Mouse (Mus musculus): ENCODE results near the gene B3galnt1. TPM values are rescaled to one million over a fixed set of nuclear protein-coding genes. Genes with fewer than 3 reads are reported as not detected.

Gene B3galnt1
- 10 to 100 TPM; 25.9 to 28.9 TPM for total RNA-seq (2021)
- long read RNA-seq, experiment 1, transcript B3galnt1-201 (3 exons, 2,028 nt): major isoform, 28 of 33 reads
- long read RNA-seq, experiment 1, partial matches to known transcripts: 0 of 33 reads
- long read RNA-seq, experiment 1, other reads (novel, unspliced or antisense): 5 of 33 reads
- long read RNA-seq, experiment 2, transcript B3galnt1-201 (3 exons, 2,028 nt): major isoform, 50 of 57 reads
- long read RNA-seq, experiment 2, partial matches to known transcripts: 2 of 57 reads
- long read RNA-seq, experiment 2, other reads (novel, unspliced or antisense): 5 of 57 reads

GRCm38 (mm10) chr3:69598261-69599165 is at the start of gene B3galnt1:
TSS of gene B3galnt1 (minus strand) at chr3:69598960.
- peak; percentile 33 to 40 for DNase-seq (ENCODE audit: low spot score in 2 of 2)

GRCm38 (mm10) chr3:69634521-69634920 is 35.8 kb upstream of the B3galnt1 start:
- no peak for DNase-seq (ENCODE audit: low spot score in 2 of 2)

GRCm38 (mm10) chr3:69633706-69634420 is 35.1 kb upstream of the B3galnt1 start:
- no peak for DNase-seq (ENCODE audit: low spot score in 2 of 2)

- DNase-seq (ENCODE audit: low spot score in 2 of 2): no peak
Measured at GRCm38 (mm10) chr3:69626963-69627590, 28.3 kb upstream of the B3galnt1 start.

GRCm38 (mm10) chr3:69626213-69626962 is 27.6 kb upstream of the B3galnt1 start:
- DNase-seq (ENCODE audit: low spot score in 2 of 2): no peak

- DNase-seq (ENCODE audit: low spot score in 2 of 2): no peak
Measured at GRCm38 (mm10) chr3:69624182-69624581, 25.4 kb upstream of the B3galnt1 start.

GRCm38 (mm10) chr3:69607909-69608308 is 9.1 kb upstream of the B3galnt1 start:
- DNase-seq (ENCODE audit: low spot score in 2 of 2): no peak

- DNase-seq (ENCODE audit: low spot score in 2 of 2): no peak
Measured at GRCm38 (mm10) chr3:69607468-69607867, 8.7 kb upstream of the B3galnt1 start.

- no peak for DNase-seq (ENCODE audit: low spot score in 2 of 2)
Measured at GRCm38 (mm10) chr3:69606923-69607322, 8.2 kb upstream of the B3galnt1 start.

- no peak for DNase-seq (ENCODE audit: low spot score in 2 of 2)
Measured at GRCm38 (mm10) chr3:69599166-69599500, 373 bp upstream of the B3galnt1 start.

- DNase-seq (ENCODE audit: low spot score in 2 of 2): no peak
Measured at GRCm38 (mm10) chr3:69597816-69598215, 944 bp downstream of the B3galnt1 start.

- no peak for DNase-seq (ENCODE audit: low spot score in 2 of 2)
Measured at GRCm38 (mm10) chr3:69597211-69597610, 1.5 kb downstream of the B3galnt1 start.

GRCm38 (mm10) chr3:69596116-69596515 is 2.6 kb downstream of the B3galnt1 start:
- DNase-seq (ENCODE audit: low spot score in 2 of 2): no peak

GRCm38 (mm10) chr3:69594071-69594470 is 4.7 kb downstream of the B3galnt1 start:
- no peak for DNase-seq (ENCODE audit: low spot score in 2 of 2)

GRCm38 (mm10) chr3:69593426-69593825 is 5.3 kb downstream of the B3galnt1 start:
- no peak for DNase-seq (ENCODE audit: low spot score in 2 of 2)

- no peak for DNase-seq (ENCODE audit: low spot score in 2 of 2)
Measured at GRCm38 (mm10) chr3:69588101-69588760, 10.5 kb downstream of the B3galnt1 start.

GRCm38 (mm10) chr3:69583798-69584197 is 15.0 kb downstream of the B3galnt1 start:
- no peak for DNase-seq (ENCODE audit: low spot score in 2 of 2)

GRCm38 (mm10) chr3:69578791-69579190 is 20.0 kb downstream of the B3galnt1 start:
- no peak for DNase-seq (ENCODE audit: low spot score in 2 of 2)

- no peak for DNase-seq (ENCODE audit: low spot score in 2 of 2)
Measured at GRCm38 (mm10) chr3:69576715-69577114, 22.0 kb downstream of the B3galnt1 start.

GRCm38 (mm10) chr3:69575577-69575976 is 23.2 kb downstream of the B3galnt1 start:
- no peak for DNase-seq (ENCODE audit: low spot score in 2 of 2)

Measured in adrenal gland, postnatal 4 days (tissue).